Comparison of ENCODE assay signal across 13 mouse cellular contexts in genomic region chr12:77852595-77853577, GRCm38 (mm10).
DNase-seq lines count a peak whose midpoint lies in the region; ATAC-seq lines count a peak whose summit lies in the region.
"Had no signal": no experiment of that assay in that cellular context is flagged by ENCODE, and none has a peak within 500 bp of the region (broad histone marks: within the 10 kb centered on the region; RNA-seq: fewer than 3 reads in every experiment).

No protein-coding gene starts in this region.

- H3K27ac ChIP-seq in heart, embryonic 12.5 days (ENCODE audit: poor library complexity, severe bottlenecking): peak overlapping the region; percentile 12; the same call in 1 of the 2 replicates
- no peak overlapping the region for H3K27ac ChIP-seq in embryonic facial prominence, embryonic 14.5 days (replicated peaks; ENCODE audit: low read depth, low read length)
- H3K27ac ChIP-seq in midbrain, embryonic 11.5 days (ENCODE audit: low read depth, low read length): peak overlapping the region; percentile 22; the same call in 1 of the 2 replicates
- H3K27ac ChIP-seq: liver, embryonic 13.5 days had no signal

- DNase-seq in heart, postnatal 25 days (ENCODE audit: low spot score): no peak
- DNase-seq in Muller cell, postnatal 12 days (ENCODE audit: inconsistent ontology term): peak; percentile 80
- peak; percentile 86 for DNase-seq in embryonic facial prominence, embryonic 14.5 days (ENCODE audit: low spot score)
- peak; percentile 92 for DNase-seq in midbrain, embryonic 11.5 days (ENCODE audit: low spot score, missing footprints)
- DNase-seq in adipocyte (ENCODE audit: low spot score): no peak
- DNase-seq in gastrocnemius, postnatal 4 days (ENCODE audit: low spot score in 2 of 2): no peak
- no peak for DNase-seq in right cerebral cortex, postnatal 36 days (ENCODE audit: low spot score in 2 of 2)
- DNase-seq: cerebellum, adult 8-10 months; gastrocnemius, postnatal 14 days; kidney, postnatal 4 days; liver, embryonic 13.5 days had no signal

- no peaks in the 10 kb centered on the region for H3K36me3 ChIP-seq in heart, embryonic 12.5 days
- H3K36me3 ChIP-seq in embryonic facial prominence, embryonic 14.5 days (ENCODE audit: control insufficient read depth, insufficient read depth, low read length): no peaks in the 10 kb centered on the region
- no peaks in the 10 kb centered on the region for H3K36me3 ChIP-seq in midbrain, embryonic 11.5 days (ENCODE audit: control insufficient read depth, insufficient read depth, low read length)
- H3K36me3 ChIP-seq: liver, embryonic 13.5 days had no signal

- H3K9ac ChIP-seq in heart, embryonic 12.5 days: no peak overlapping the region
- H3K9ac ChIP-seq in embryonic facial prominence, embryonic 14.5 days (ENCODE audit: low read depth, low read length): no peak overlapping the region
- no peak overlapping the region for H3K9ac ChIP-seq in midbrain, embryonic 11.5 days (ENCODE audit: low read length)
- H3K9ac ChIP-seq: liver, embryonic 13.5 days had no signal

- intact Hi-C loops in heart, postnatal 25 days (cut with DNase I): no loop called here

- peak overlapping the region; percentile 16; the same call in 1 of the 2 replicates for H3K4me2 ChIP-seq in heart, embryonic 12.5 days
- no peak overlapping the region; the same call in 1 of the 2 replicates for H3K4me2 ChIP-seq in embryonic facial prominence, embryonic 14.5 days (ENCODE audit: low read depth, low read length)
- H3K4me2 ChIP-seq in midbrain, embryonic 11.5 days: no peak overlapping the region
- H3K4me2 ChIP-seq: liver, embryonic 13.5 days had no signal

- peaks cover 15% of the 10 kb centered on the region for H3K4me1 ChIP-seq in heart, embryonic 12.5 days (replicated peaks)
- peaks cover 8% of the 10 kb centered on the region for H3K4me1 ChIP-seq in embryonic facial prominence, embryonic 14.5 days (ENCODE audit: control insufficient read depth, insufficient read depth, low read length)
- peaks cover 11% of the 10 kb centered on the region; the same call in 1 of the 2 replicates for H3K4me1 ChIP-seq in midbrain, embryonic 11.5 days (ENCODE audit: control insufficient read depth, insufficient read depth, low read length)
- H3K4me1 ChIP-seq: liver, embryonic 13.5 days had no signal

- WGBS in heart, embryonic 12.5 days: 23% methylated on average over 9 of the region's 9 CpGs
- WGBS in embryonic facial prominence, embryonic 14.5 days: 27% methylated on average over 9 of the region's 9 CpGs
- WGBS in midbrain, embryonic 11.5 days: 19% methylated on average over 9 of the region's 9 CpGs

- no peaks in the 10 kb centered on the region for H3K27me3 ChIP-seq in heart, embryonic 12.5 days (replicated peaks)
- no peaks in the 10 kb centered on the region for H3K27me3 ChIP-seq in embryonic facial prominence, embryonic 14.5 days (replicated peaks; ENCODE audit: control insufficient read depth, insufficient read depth, low read length)
- H3K27me3 ChIP-seq in midbrain, embryonic 11.5 days (ENCODE audit: control insufficient read depth, insufficient read depth, low read length): no peaks in the 10 kb centered on the region
- H3K27me3 ChIP-seq: liver, embryonic 13.5 days had no signal

- ATAC-seq in heart, embryonic 12.5 days (ENCODE audit: insufficient number of reproducible peaks, low FRiP score): no peak
- peak; percentile 84 for ATAC-seq in embryonic facial prominence, embryonic 14.5 days (ENCODE audit: low read depth)
- peak; percentile 86 for ATAC-seq in midbrain, embryonic 11.5 days (ENCODE audit: low FRiP score)
- ATAC-seq: CD4-positive, CD25-positive, alpha-beta regulatory T cell, adult 4 months had no signal

- no peak overlapping the region for H3K4me3 ChIP-seq in heart, embryonic 12.5 days
- no peak overlapping the region for H3K4me3 ChIP-seq in embryonic facial prominence, embryonic 14.5 days (ENCODE audit: low read depth, low read length)
- H3K4me3 ChIP-seq in midbrain, embryonic 11.5 days (ENCODE audit: low read depth, low read length): no peak overlapping the region
- H3K4me3 ChIP-seq: liver, embryonic 13.5 days had no signal

- no peaks in the 10 kb centered on the region for H3K9me3 ChIP-seq in heart, embryonic 12.5 days (replicated peaks)
- no peaks in the 10 kb centered on the region for H3K9me3 ChIP-seq in embryonic facial prominence, embryonic 14.5 days (ENCODE audit: control insufficient read depth, low read length)
- H3K9me3 ChIP-seq in midbrain, embryonic 11.5 days (ENCODE audit: control insufficient read depth, low read length): no peaks in the 10 kb centered on the region
- H3K9me3 ChIP-seq: liver, embryonic 13.5 days had no signal

Comparison
In these comparisons a context has a peak if more than half of its experiments do, and no peak if none do; other contexts are left out.
1. DNase-seq: peak in Muller cell, postnatal 12 days (single experiment), embryonic facial prominence, embryonic 14.5 days (single experiment) and midbrain, embryonic 11.5 days (single experiment); none in heart, postnatal 25 days (single experiment), adipocyte (single experiment), gastrocnemius, postnatal 4 days (0 of 2) and right cerebral cortex, postnatal 36 days (0 of 2).